Mouse (Mus musculus): ENCODE results near the gene Dock9. TPM values are rescaled to one million over a fixed set of nuclear protein-coding genes. Genes with fewer than 3 reads are reported as not detected.

Dock9 gene
- polyA plus RNA-seq, 1 experiment from 2014 or later = 17.0 TPM

DNA sequence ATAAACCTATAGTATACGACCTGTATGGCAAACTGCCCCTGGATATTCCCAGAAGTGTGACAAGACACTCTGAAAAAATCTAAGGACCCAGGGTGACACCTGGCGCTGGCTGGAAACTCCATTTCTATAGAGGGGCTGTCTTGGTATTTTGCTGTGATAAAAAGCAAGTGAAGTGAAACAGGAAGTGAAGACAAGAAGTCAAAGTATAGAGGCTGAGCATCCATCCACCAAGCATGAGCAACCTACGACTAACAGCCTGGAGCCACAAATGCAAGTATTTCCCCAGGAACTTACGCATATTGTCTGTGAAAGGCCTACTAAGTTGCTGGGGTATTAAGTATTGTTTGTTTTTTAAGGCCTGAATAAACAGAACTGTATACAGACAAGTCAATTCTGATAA, 197.1 kb downstream of the Dock9 start:
- no peak for ATAC-seq
- Histone ChIP-seq H3K27me3 (replicated peaks) (no peaks in the 10 kb centered on the region), H3K36me3 (peaks cover 16% of the 10 kb centered on the region), H3K4me2 (replicated peaks) (no peak overlapping the region), H3K9ac (no peak overlapping the region), H3K27ac (no peak overlapping the region), H3K4me3 (replicated peaks) (no peak overlapping the region), H3K4me1 (replicated peaks) (no peaks in the 10 kb centered on the region), H3K9me3 (no peaks in the 10 kb centered on the region)
- 94% methylated on average over 4 of the region's 4 CpGs for WGBS

GRCm38 (mm10) chr14:121597073-121597472, 200.6 kb downstream of the Dock9 start:
- Histone ChIP-seq H3K9me3 (no peaks in the 10 kb centered on the region), H3K4me1 (replicated peaks) (peaks cover 10% of the 10 kb centered on the region), H3K27me3 (replicated peaks) (no peaks in the 10 kb centered on the region), H3K36me3 (peaks cover 4% of the 10 kb centered on the region; the same call in 1 of the 2 replicates), H3K9ac (no peak overlapping the region), H3K4me2 (replicated peaks) (no peak overlapping the region), H3K27ac (no peak overlapping the region), H3K4me3 (replicated peaks) (no peak overlapping the region)
- ATAC-seq = no peak
- 74% methylated on average over 6 of the region's 6 CpGs for WGBS

DNA sequence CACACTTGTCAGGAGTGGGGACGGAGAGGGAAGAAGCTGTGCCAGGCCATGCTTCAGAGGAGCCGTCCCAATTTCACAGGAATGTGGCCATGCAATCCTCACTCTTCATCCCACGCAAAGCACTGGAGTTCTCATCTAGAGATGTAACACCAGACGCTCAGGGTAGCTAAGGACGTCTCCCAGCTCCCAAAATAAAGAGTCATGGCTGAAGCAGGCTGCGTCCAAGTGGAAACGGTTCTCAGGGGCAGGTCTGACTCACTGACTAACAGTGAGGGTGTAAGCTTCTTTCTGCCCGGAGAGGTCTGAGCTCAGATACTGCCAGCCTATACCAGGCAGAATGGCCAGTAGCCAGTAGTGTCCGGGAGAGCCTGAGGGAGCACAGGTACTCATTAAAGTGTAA, 201.0 kb downstream of the Dock9 start:
- Histone ChIP-seq H3K4me3 (replicated peaks) (no peak overlapping the region), H3K9me3 (no peaks in the 10 kb centered on the region), H3K4me2 (replicated peaks) (no peak overlapping the region), H3K36me3 (peaks cover 4% of the 10 kb centered on the region; the same call in 1 of the 2 replicates), H3K4me1 (replicated peaks) (peaks cover 14% of the 10 kb centered on the region), H3K27me3 (replicated peaks) (no peaks in the 10 kb centered on the region), H3K27ac (no peak overlapping the region), H3K9ac (0 out of 2 replicates have a peak overlapping the region, but pooled peaks have one; percentile 2)
- 82% methylated on average over 9 of the region's 9 CpGs for WGBS
- no peak for ATAC-seq

- H3K27me3 ChIP-seq (replicated peaks) = no peaks in the 10 kb centered on the region
- H3K27ac ChIP-seq = 0 out of 2 replicates have a peak overlapping the region, but pooled peaks have one; percentile 40
- no peak overlapping the region for H3K4me3 ChIP-seq (replicated peaks)
- H3K9ac ChIP-seq = no peak overlapping the region
- ATAC-seq = no peak
- H3K36me3 ChIP-seq = peaks cover 6% of the 10 kb centered on the region
- 62% methylated on average over 5 of the region's 5 CpGs for WGBS
- H3K9me3 ChIP-seq = no peaks in the 10 kb centered on the region
- no peak overlapping the region for H3K4me2 ChIP-seq (replicated peaks)
- H3K4me1 ChIP-seq (replicated peaks) = peaks cover 18% of the 10 kb centered on the region
Measured at GRCm38 (mm10) chr14:121594684-121595083, 203.0 kb downstream of the Dock9 start.

- peaks cover 4% of the 10 kb centered on the region for H3K36me3 ChIP-seq
- peak; percentile 56 for ATAC-seq
- no peak overlapping the region for H3K9ac ChIP-seq
- peak overlapping the region; percentile 37 for H3K27ac ChIP-seq
- H3K4me2 ChIP-seq (replicated peaks) = no peak overlapping the region
- peaks cover 18% of the 10 kb centered on the region for H3K4me1 ChIP-seq (replicated peaks)
- WGBS = 35% methylated on average over 10 of the region's 10 CpGs
- H3K4me3 ChIP-seq (replicated peaks) = no peak overlapping the region
- no peaks in the 10 kb centered on the region for H3K27me3 ChIP-seq (replicated peaks)
- no peaks in the 10 kb centered on the region for H3K9me3 ChIP-seq
Measured at GRCm38 (mm10) chr14:121593313-121593929, 204.2 kb downstream of the Dock9 start.

GRCm38 (mm10) chr14:121592890-121593289, 204.7 kb downstream of the Dock9 start:
- Histone ChIP-seq H3K27ac (peak overlapping the region; percentile 63), H3K36me3 (peaks cover 4% of the 10 kb centered on the region), H3K27me3 (replicated peaks) (no peaks in the 10 kb centered on the region), H3K4me1 (replicated peaks) (peaks cover 18% of the 10 kb centered on the region), H3K4me2 (replicated peaks) (no peak overlapping the region), H3K9me3 (no peaks in the 10 kb centered on the region), H3K9ac (no peak overlapping the region), H3K4me3 (replicated peaks) (no peak overlapping the region)
- no peak for ATAC-seq
- 33% methylated on average over 3 of the region's 3 CpGs for WGBS

GRCm38 (mm10) chr14:121592356-121592755, 205.3 kb downstream of the Dock9 start:
- Histone ChIP-seq H3K4me3 (replicated peaks) (no peak overlapping the region), H3K4me1 (replicated peaks) (peaks cover 18% of the 10 kb centered on the region), H3K27me3 (replicated peaks) (no peaks in the 10 kb centered on the region), H3K9me3 (no peaks in the 10 kb centered on the region), H3K27ac (peak overlapping the region; percentile 63), H3K36me3 (peaks cover 4% of the 10 kb centered on the region), H3K4me2 (replicated peaks) (no peak overlapping the region), H3K9ac (no peak overlapping the region)
- 53% methylated on average over 9 of the region's 9 CpGs for WGBS
- no peak for ATAC-seq

DNA sequence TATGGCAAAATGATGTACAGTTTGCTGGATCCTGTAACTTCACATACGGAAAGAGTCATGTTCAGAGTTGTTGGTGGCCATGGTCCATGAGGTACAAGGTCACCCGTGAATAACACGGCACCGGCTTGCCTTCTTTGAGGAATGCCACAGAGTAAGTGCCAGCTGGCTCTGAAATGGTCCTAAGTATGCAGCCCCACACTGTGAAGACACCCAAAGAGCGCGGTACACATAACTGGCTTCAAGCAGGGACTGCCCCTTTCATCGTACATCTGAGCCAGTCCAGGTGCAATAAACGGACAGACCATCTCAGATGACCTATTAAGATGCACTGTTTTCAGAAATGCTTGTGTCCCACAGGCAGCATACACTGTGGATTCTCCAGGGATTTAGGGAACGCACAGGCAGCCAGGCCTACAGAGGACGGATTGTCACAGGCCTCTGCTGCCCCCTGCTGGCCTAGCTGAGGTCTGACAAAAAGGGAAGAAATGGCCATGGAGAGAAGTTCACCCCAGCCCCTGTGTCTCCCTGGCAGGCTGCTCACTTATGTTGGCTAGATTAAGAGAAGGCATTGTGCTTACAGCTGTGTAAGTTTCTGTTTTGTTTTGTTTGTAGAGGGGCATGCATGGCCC, 208.4 kb downstream of the Dock9 start:
- H3K4me1 ChIP-seq (replicated peaks) = peaks cover 18% of the 10 kb centered on the region
- H3K27me3 ChIP-seq (replicated peaks) = no peaks in the 10 kb centered on the region
- peak; percentile 60 for ATAC-seq
- no peak overlapping the region for H3K4me3 ChIP-seq (replicated peaks)
- no peak overlapping the region for H3K27ac ChIP-seq
- WGBS = 57% methylated on average over 10 of the region's 10 CpGs
- no peak overlapping the region for H3K4me2 ChIP-seq (replicated peaks)
- H3K9ac ChIP-seq = no peak overlapping the region
- H3K9me3 ChIP-seq = no peaks in the 10 kb centered on the region
- H3K36me3 ChIP-seq = peaks cover 4% of the 10 kb centered on the region; the same call in 1 of the 2 replicates

DNA sequence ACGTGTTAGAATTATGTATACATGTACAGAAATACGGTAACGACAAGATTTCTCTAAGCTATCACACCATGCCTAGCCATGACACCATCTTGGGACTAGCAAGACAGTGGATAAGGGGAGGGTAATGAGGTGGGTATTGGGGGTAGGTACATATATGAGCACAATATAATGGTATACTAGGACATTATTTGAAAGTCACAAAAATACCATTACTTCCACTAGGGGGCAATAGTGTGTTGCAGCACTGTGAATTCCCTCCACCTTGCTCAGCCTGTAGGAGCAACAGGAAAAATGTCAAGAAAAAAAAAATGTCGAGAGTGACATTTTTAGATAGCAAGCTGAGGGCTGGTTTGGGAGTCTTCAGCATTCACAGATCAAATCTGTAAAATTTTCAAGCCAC, 209.2 kb downstream of the Dock9 start:
- Histone ChIP-seq H3K4me3 (replicated peaks) (no peak overlapping the region), H3K4me1 (replicated peaks) (peaks cover 15% of the 10 kb centered on the region), H3K9me3 (no peaks in the 10 kb centered on the region), H3K27me3 (replicated peaks) (no peaks in the 10 kb centered on the region), H3K36me3 (peaks cover 4% of the 10 kb centered on the region; the same call in 1 of the 2 replicates), H3K4me2 (replicated peaks) (no peak overlapping the region), H3K9ac (no peak overlapping the region), H3K27ac (no peak overlapping the region)
- 73% methylated on average over 4 of the region's 4 CpGs for WGBS
- peak; percentile 18; the same call in 1 of the 2 replicates for ATAC-seq

DNA sequence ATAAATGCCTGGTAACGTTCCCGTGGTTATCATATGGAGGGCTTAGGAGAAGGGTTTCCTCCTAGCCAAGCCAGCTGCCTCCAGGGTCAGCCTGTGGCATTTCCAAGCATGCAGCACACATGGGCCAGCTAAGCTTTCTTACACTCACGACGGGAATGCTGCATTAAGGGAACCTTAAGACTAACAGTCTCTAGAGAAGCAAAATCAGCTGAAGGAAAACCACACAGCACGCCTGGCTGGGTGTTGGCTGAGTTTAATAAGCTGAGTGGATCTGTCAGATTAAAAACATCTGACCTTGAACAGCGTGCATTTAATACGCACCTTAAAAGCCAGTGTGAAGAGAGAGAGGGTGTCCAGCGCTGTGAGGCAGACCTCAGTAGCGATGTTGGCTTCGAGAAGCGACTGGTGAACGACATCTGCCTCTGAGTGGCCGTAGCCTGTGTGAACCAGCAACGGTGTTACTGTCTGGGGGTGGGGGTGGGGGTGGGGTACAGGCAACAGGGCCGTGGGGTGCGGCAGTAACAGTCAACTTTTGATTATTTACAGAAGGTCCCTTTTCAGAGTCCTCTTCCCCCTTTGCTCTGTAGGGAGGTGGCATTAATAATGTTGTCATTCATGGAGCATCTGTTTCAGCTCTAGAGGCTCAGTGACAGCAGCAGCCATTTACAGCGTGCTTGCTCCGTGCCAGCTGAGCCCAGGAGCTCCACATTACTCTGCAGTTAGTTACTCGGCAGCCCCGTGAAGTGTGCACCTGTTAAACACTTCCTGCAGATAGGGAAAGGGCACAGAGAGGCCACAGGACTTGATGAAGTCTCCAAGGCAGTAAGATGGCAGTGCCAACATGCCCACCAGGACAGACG, 211.5 kb downstream of the Dock9 start:
- Histone ChIP-seq H3K27ac (no peak overlapping the region), H3K36me3 (peaks cover 4% of the 10 kb centered on the region; the same call in 1 of the 2 replicates), H3K9ac (no peak overlapping the region), H3K27me3 (replicated peaks) (no peaks in the 10 kb centered on the region), H3K4me3 (replicated peaks) (no peak overlapping the region), H3K4me1 (replicated peaks) (0 out of 2 replicates have a peak, but pooled peaks cover 4% of the 10 kb centered on the region), H3K4me2 (replicated peaks) (no peak overlapping the region), H3K9me3 (no peaks in the 10 kb centered on the region)
- ATAC-seq = no peak
- WGBS = 47% methylated on average over 21 of the region's 21 CpGs

GRCm38 (mm10) chr14:121579055-121579454, 218.6 kb downstream of the Dock9 start:
- Histone ChIP-seq H3K9ac (no peak overlapping the region), H3K36me3 (peaks cover 6% of the 10 kb centered on the region), H3K4me3 (replicated peaks) (no peak overlapping the region), H3K27ac (no peak overlapping the region), H3K4me2 (replicated peaks) (no peak overlapping the region), H3K4me1 (replicated peaks) (no peaks in the 10 kb centered on the region), H3K9me3 (no peaks in the 10 kb centered on the region), H3K27me3 (replicated peaks) (no peaks in the 10 kb centered on the region)
- peak; percentile 37; the same call in 1 of the 2 replicates for ATAC-seq
- 44% methylated on average over 3 of the region's 3 CpGs for WGBS

- Histone ChIP-seq H3K4me3 (replicated peaks) (no peak overlapping the region), H3K4me2 (replicated peaks) (no peak overlapping the region), H3K9me3 (no peaks in the 10 kb centered on the region), H3K9ac (no peak overlapping the region), H3K4me1 (replicated peaks) (no peaks in the 10 kb centered on the region; the same call in 1 of the 2 replicates), H3K27me3 (replicated peaks) (no peaks in the 10 kb centered on the region), H3K27ac (no peak overlapping the region), H3K36me3 (peaks cover 18% of the 10 kb centered on the region)
- 66% methylated on average over 5 of the region's 5 CpGs for WGBS
- ATAC-seq = peak; percentile 91
Measured at GRCm38 (mm10) chr14:121573391-121573790, 224.2 kb downstream of the Dock9 start.

Data from intestine, embryonic 15.5 days (tissue).